Mouse (Mus musculus) layer of hippocampus, adult 6 months (tissue): ENCODE measurements around the gene Pycr2. TPM values are rescaled to one million over a fixed set of nuclear protein-coding genes. Genes with fewer than 3 reads are reported as not detected.

Experiments
- long read RNA-seq, 2 experiments: library from polyadenylated mRNA; unstranded; transcript quantifications; one replicate each; pipeline ENCODE4 v2.0.0; 2019 to 2020
- polyA plus RNA-seq: library from polyadenylated mRNA; unstranded; fragments of <200 nt; fragmentation: Nextera tagmentation; gene quantifications from 2 replicates; pipeline ENCODE4 v1.2.3, GENCODE M21; 2021

The Pycr2 gene
- 86.1 and 94.6 TPM in 2 replicates for polyA plus RNA-seq
- long read RNA-seq, experiment 1, transcript Pycr2-201 (7 exons, 1,580 nt): major isoform, 172 of 188 reads
- long read RNA-seq, experiment 1, partial matches to known transcripts: 9 of 188 reads
- long read RNA-seq, experiment 1, other reads (novel, unspliced or antisense): 7 of 188 reads
- long read RNA-seq, experiment 2, transcript Pycr2-201 (7 exons, 1,580 nt): major isoform, 423 of 452 reads
- long read RNA-seq, experiment 2, partial matches to known transcripts: 5 of 452 reads
- long read RNA-seq, experiment 2, other reads (novel, unspliced or antisense): 24 of 452 reads

GRCm38 (mm10) chr1:180904039-180904814, at the start of gene Pycr2:
Gene Pycr2 (plus strand): TSS chr1:180904293.

DNA sequence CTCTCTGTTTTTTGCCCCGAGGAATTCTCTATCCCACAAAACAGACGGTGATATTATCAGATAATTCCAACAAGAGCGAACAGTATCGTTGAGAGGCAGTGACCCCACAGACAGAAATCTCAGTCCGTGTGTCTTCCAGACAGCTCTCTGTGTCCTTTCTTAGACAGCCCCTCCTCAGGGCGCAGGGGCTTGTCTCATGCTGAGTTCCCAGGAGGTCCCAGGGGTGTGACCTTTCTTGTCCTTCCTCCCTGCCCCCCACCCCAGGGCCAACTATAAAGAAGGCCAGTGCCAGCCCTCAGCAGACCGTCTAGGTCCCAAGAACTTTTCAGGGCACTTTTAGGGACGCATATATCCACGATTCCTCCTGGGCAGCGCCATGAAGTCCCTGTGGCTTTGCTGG, 11.3 kb upstream of the Pycr2 start, which contains the start of gene Lefty2:
Gene Lefty2 (plus strand): TSS at position 301 of the 400 bp plus-strand sequence.

GRCm38 (mm10) chr1:180934467-180935419, 30.6 kb downstream of the Pycr2 start, which contains the start of gene Lefty1:
Gene Lefty1 (plus strand): TSS chr1:180935022.

DNA sequence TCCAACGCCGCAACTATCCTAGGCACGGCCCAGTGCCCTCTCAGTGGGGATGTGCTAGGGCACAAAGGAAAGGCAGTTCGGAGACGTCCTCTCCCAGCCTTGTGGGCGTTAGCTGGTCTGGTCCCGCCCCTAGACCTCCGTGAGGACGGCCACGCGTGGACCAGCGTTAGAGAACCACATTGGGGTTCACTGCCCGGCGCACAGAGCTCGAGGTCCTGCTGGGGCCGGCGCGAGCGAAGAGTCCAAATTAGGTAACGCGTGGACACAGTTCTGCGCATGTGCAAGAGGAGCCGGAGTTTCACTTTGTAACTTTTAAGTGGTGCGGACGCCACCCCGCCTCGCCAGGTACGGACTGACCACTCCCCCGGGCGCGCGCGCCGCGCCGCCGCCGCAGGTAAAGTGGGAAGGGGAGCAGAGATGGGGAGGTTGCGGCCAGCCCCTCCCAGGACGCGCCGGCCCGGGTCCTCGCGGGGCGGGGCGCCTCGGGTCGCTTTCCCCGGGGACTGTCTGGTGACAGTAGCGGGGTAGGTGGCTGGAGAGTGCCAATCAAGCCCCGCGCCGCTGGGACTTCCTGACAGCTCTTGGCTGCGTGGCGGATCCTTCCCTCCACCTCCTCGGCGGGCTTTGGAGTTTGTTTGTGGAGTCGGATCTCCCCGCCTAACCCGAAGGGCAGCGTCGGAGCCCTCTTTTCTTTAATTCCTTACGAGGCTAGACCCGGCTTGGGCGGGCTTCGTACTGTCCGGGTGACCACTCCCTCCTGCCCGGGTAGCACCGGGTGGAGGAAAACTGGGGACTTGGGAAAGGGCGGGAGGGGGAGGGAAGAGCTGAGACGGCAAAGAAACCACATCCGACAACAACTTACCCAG, 38.3 kb downstream of the Pycr2 start, which contains the start of gene Tmem63a:
Gene Tmem63a (plus strand): TSS at position 179 of the 866 bp plus-strand sequence.

Other genes with a start within 250 kb of the Pycr2 start
- gene Mixl1, start 207.3 kb upstream of the Pycr2 start, polyA plus RNA-seq: 0.08 TPM in 1 of 2 replicates, not detected in the other
- gene Acbd3, start 178.2 kb upstream of the Pycr2 start, polyA plus RNA-seq: 3.9 and 5.7 TPM in 2 replicates
- gene H3f3a, start 90.3 kb upstream of the Pycr2 start, polyA plus RNA-seq: 347 and 349 TPM in 2 replicates
- 17.7 and 18.8 TPM in 2 replicates for gene Sde2, start 53.2 kb upstream of the Pycr2 start, polyA plus RNA-seq
- 1.8 and 3.0 TPM in 2 replicates for gene Lefty2, start 11.2 kb upstream of the Pycr2 start, polyA plus RNA-seq
- gene Lefty1, start 30.7 kb downstream of the Pycr2 start, polyA plus RNA-seq: 21.8 and 22.7 TPM in 2 replicates
- 27.1 and 29.2 TPM in 2 replicates for gene Tmem63a, start 38.1 kb downstream of the Pycr2 start, polyA plus RNA-seq
- gene Ephx1, start 116.6 kb downstream of the Pycr2 start, polyA plus RNA-seq: 20.6 and 35.6 TPM in 2 replicates
- not detected in 2 replicates for gene 9130409I23Rik, start 146.9 kb downstream of the Pycr2 start, polyA plus RNA-seq
- 6.0 and 6.8 TPM in 2 replicates for gene Nvl, start 239.9 kb downstream of the Pycr2 start, polyA plus RNA-seq
- 38.7 and 51.0 TPM in 2 replicates for gene Cnih4, start 240.4 kb downstream of the Pycr2 start, polyA plus RNA-seq